Mouse (Mus musculus) intestine, embryonic 16.5 days (tissue): ENCODE measurements around the gene Bsdc1. TPM values are rescaled to one million over a fixed set of nuclear protein-coding genes. Genes with fewer than 3 reads are reported as not detected.
"Not testable (repeated sequence)": the region's sequence is repeated elsewhere in the genome, so short reads cannot be mapped to it uniquely, and the experiment has no call there.

Experiments used
- ATAC-seq: fragments of 200-750 bp; cut with Nextera tagmentation; 2 replicates; pipeline ENCODE4 v1.8.0; 2017; ENCODE audit warnings: moderate TSS enrichment, moderate library complexity
- H3K27ac ChIP-seq: fragments of 300-500 bp; sonication (generic); 2 replicates; pipeline ENCODE4 v1.5.1; 2014; ENCODE audit warnings: mild to moderate bottlenecking, low read length
- H3K27me3 ChIP-seq: fragments of 300-500 bp; sonication (generic); replicated peaks from 2 replicates; pipeline ENCODE4 v1.6.1; 2014; ENCODE audit warnings: low read length, control low read depth, mixed read lengths; ENCODE audit not compliant: control insufficient read depth, insufficient read depth
- H3K36me3 ChIP-seq: fragments of 300-500 bp; sonication (generic); 2 replicates; pipeline ENCODE4 v1.6.1; 2014; ENCODE audit warnings: low read length, control low read depth; ENCODE audit not compliant: control insufficient read depth, insufficient read depth
- H3K4me1 ChIP-seq: fragments of 300-500 bp; sonication (generic); 2 replicates; pipeline ENCODE4 v1.6.1; 2014; ENCODE audit warnings: low read length, control low read depth, mixed read lengths; ENCODE audit not compliant: control insufficient read depth, insufficient read depth
- H3K4me2 ChIP-seq: fragments of 300-500 bp; sonication (generic); 2 replicates; pipeline ENCODE4 v1.6.1; 2014; ENCODE audit warnings: low read depth, low read length, control low read depth
- H3K4me3 ChIP-seq: fragments of 300-500 bp; sonication (generic); 2 replicates; pipeline ENCODE4 v1.5.1; 2014; ENCODE audit warnings: mild to moderate bottlenecking, low read length
- H3K9ac ChIP-seq: fragments of 300-500 bp; sonication (generic); 2 replicates; pipeline ENCODE4 v1.6.1; 2014; ENCODE audit warnings: low read depth, low read length
- H3K9me3 ChIP-seq: fragments of 300-500 bp; sonication (generic); 2 replicates; pipeline ENCODE4 v1.6.1; 2016; ENCODE audit warnings: low read length, control low read depth; ENCODE audit not compliant: control insufficient read depth
- WGBS: fragments of 180-500 bp; shearing (Covaris S2); extraction: QIAGEN DNeasy Blood & Tissue Kit; methylation state at CpG from one replicate; pipeline ENCODE4 v1.1.7; 2014; 5-methylcytosine and 5-hydroxymethylcytosine counted together
- polyA plus RNA-seq: library from polyadenylated mRNA; unstranded; fragments of >200 nt; fragmentation: Nextera tagmentation; extraction: Ambion mirVana; gene quantifications from 2 replicates; pipeline ENCODE4 v1.2.1, GENCODE M21; 2015

The Bsdc1 gene
- polyA plus RNA-seq, 1 experiment from 2014 or later, result 24.5 TPM

DNA sequence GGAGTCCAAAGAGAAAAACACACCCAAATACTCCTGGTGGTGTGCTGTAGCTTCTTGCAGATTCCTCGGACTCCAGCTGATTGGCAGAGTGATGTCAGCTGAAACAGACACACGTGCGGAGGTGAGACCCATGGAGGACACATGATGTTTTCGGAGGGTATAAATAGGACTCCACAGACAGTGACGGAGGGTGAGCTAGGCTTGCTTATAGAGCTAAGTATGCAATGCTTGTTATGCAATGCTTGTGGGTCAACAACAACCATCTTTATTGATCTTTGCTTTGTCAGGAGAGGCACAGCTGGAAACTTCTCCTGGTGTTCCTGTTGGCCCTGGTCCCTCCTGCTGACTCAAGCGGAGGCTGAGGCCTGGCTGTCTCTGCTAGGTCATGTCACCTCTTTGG, 12.7 kb upstream of the Bsdc1 start:
- H3K36me3 ChIP-seq, result no peaks in the 10 kb centered on the region
- no peak overlapping the region for H3K4me2 ChIP-seq
- H3K27ac ChIP-seq, result no peak overlapping the region
- no peaks in the 10 kb centered on the region for H3K9me3 ChIP-seq
- ATAC-seq, result no peak
- no peak overlapping the region for H3K4me3 ChIP-seq
- H3K9ac ChIP-seq, result no peak overlapping the region
- H3K27me3 ChIP-seq, result no peaks in the 10 kb centered on the region
- no peaks in the 10 kb centered on the region for H3K4me1 ChIP-seq
- WGBS, result 91% methylated on average over 6 of the region's 6 CpGs

- no peaks in the 10 kb centered on the region for H3K36me3 ChIP-seq
- no peaks in the 10 kb centered on the region for H3K27me3 ChIP-seq
- H3K4me2 ChIP-seq, result no peak overlapping the region
- WGBS, result 80% methylated on average over 2 of the region's 2 CpGs
- no peaks in the 10 kb centered on the region for H3K9me3 ChIP-seq
- no peak overlapping the region for H3K4me3 ChIP-seq
- no peaks in the 10 kb centered on the region for H3K4me1 ChIP-seq
- H3K9ac ChIP-seq, result no peak overlapping the region
- no peak overlapping the region for H3K27ac ChIP-seq
- no peak for ATAC-seq
These were observed 10.5 kb upstream of the Bsdc1 start for GRCm38 (mm10) chr4:129450851-129451250.

DNA sequence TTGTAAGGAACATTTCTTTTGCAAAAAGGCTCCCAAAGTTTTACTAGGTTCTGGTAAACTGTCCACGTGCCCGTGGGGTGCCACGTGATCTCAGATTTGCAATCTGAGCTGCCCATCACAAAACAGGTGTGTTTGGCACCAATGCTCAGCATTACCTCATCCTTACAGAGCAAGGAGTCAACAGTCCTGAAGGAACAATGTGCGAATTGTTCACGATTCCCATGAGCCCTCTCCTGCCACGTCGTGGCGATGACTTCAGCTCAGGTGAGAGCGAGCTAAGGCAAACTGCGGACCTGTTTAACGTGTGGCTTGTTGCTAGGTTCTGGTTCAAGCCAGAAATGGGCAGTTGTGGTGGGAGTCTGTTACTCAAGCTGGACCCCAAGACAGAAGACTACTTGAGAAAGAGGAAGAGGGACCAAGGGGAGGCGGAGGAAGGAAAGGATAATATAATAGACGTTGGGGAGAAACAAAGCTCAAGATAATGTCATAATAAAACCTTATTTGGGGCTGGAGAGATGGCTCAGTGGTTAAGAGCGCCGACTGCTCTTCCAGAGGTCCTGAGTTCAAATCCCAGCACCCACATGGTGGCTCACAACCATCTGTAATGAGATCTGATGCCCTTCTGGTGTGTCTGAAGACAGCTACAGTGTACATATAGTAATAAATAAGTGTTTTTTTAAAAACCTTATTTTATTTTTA, 9.8 kb upstream of the Bsdc1 start:
- Histone ChIP-seq H3K27me3 (no peaks in the 10 kb centered on the region), H3K4me2 (no peak overlapping the region), H3K27ac (no peak overlapping the region), H3K9me3 (no peaks in the 10 kb centered on the region), H3K36me3 (no peaks in the 10 kb centered on the region), H3K4me1 (no peaks in the 10 kb centered on the region), H3K9ac (no peak overlapping the region), H3K4me3 (no peak overlapping the region)
- WGBS, result 81% methylated on average over 15 of the region's 15 CpGs
- no peak for ATAC-seq

DNA sequence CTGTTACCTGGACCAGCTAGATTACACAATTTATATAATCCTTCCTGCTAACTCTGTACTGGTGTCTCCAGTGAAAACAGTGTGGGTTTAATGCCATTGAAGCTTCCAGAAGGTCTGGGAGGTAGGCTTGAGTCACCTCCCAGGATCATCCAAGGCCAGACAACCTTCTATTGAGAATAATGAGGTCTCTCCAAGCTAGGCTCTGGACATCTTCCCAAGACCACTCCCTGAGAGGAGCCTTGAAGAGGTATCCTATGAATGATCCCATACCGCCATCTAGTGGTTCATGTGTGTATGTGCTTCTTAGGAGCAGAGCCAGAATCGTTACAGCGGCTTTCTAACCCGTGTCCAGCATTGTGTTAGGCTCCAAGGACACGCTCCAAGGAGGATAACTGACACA, 6.1 kb upstream of the Bsdc1 start:
- peak; percentile 88 for ATAC-seq
- no peak overlapping the region for H3K9ac ChIP-seq
- WGBS, result 5% methylated on average over 5 of the region's 5 CpGs
- H3K4me2 ChIP-seq, result no peak overlapping the region
- no peaks in the 10 kb centered on the region for H3K4me1 ChIP-seq
- H3K27ac ChIP-seq, result no peak overlapping the region
- no peaks in the 10 kb centered on the region for H3K36me3 ChIP-seq
- H3K4me3 ChIP-seq, result no peak overlapping the region
- no peaks in the 10 kb centered on the region for H3K9me3 ChIP-seq
- no peaks in the 10 kb centered on the region for H3K27me3 ChIP-seq

- H3K9me3 ChIP-seq, result no peaks in the 10 kb centered on the region
- no peak overlapping the region for H3K9ac ChIP-seq
- no peak for ATAC-seq
- H3K27me3 ChIP-seq, result no peaks in the 10 kb centered on the region
- no peaks in the 10 kb centered on the region for H3K36me3 ChIP-seq
- H3K4me2 ChIP-seq, result no peak overlapping the region
- no peaks in the 10 kb centered on the region for H3K4me1 ChIP-seq
- no peak overlapping the region for H3K4me3 ChIP-seq
- H3K27ac ChIP-seq, result no peak overlapping the region
- 54% methylated on average over 5 of the region's 5 CpGs for WGBS
These were observed 5.3 kb upstream of the Bsdc1 start for GRCm38 (mm10) chr4:129456126-129456525.

DNA sequence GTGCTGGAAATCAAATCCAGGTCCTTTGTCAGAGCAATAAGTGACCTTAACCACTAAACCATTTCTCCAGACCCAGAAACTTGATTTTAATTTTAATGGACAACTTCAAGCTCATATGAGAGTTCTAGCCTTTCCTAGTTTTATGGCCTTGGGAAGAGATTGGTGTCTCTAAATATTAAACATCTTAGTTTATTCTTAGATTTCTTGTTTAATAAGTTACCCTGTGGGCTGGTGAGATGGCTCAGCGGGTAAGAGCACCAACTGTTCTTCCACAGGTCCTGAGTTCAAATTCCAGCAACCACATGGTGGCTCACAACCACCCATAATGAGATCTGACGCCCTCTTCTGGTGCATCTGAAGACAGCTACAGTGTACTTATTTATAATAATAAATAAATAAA, 4.1 kb upstream of the Bsdc1 start:
- H3K36me3 ChIP-seq, H3K4me3 ChIP-seq, H3K27ac ChIP-seq, H3K27me3 ChIP-seq, H3K4me2 ChIP-seq, ATAC-seq, H3K4me1 ChIP-seq, H3K9ac ChIP-seq, H3K9me3 ChIP-seq: not testable (repeated sequence)
- WGBS, result 81% methylated on average over 2 of the region's 2 CpGs

- WGBS, result 75% methylated on average over 3 of the region's 3 CpGs
- peaks cover 9% of the 10 kb centered on the region for H3K4me1 ChIP-seq
- ATAC-seq, result no peak
- no peaks in the 10 kb centered on the region for H3K36me3 ChIP-seq
- H3K27me3 ChIP-seq, result no peaks in the 10 kb centered on the region
- no peak overlapping the region for H3K27ac ChIP-seq
- H3K4me3 ChIP-seq, result no peak overlapping the region
- H3K9ac ChIP-seq, result no peak overlapping the region
- no peak overlapping the region for H3K4me2 ChIP-seq
- H3K9me3 ChIP-seq, result no peaks in the 10 kb centered on the region
These were observed 1.7 kb upstream of the Bsdc1 start for GRCm38 (mm10) chr4:129459726-129460125.

GRCm38 (mm10) chr4:129460827-129461182, 576 bp upstream of the Bsdc1 start:
- Histone ChIP-seq H3K9me3 (no peaks in the 10 kb centered on the region), H3K27ac (peak overlapping the region; percentile 84), H3K4me3 (peak overlapping the region; percentile 47), H3K27me3 (no peaks in the 10 kb centered on the region), H3K9ac (peak overlapping the region; percentile 69), H3K36me3 (no peaks in the 10 kb centered on the region), H3K4me1 (peaks cover 9% of the 10 kb centered on the region), H3K4me2 (peak overlapping the region; percentile 73)
- WGBS, result 0% methylated on average over 4 of the region's 4 CpGs
- peak; percentile 24 for ATAC-seq

GRCm38 (mm10) chr4:129462118-129462517, 737 bp downstream of the Bsdc1 start:
- Histone ChIP-seq H3K27ac (0 out of 2 replicates have a peak overlapping the region, but pooled peaks have one; percentile 45), H3K4me2 (peak overlapping the region; percentile 84), H3K9me3 (no peaks in the 10 kb centered on the region), H3K4me1 (peaks cover 9% of the 10 kb centered on the region), H3K27me3 (no peaks in the 10 kb centered on the region), H3K9ac (peak overlapping the region; percentile 82), H3K4me3 (peak overlapping the region; percentile 88), H3K36me3 (no peaks in the 10 kb centered on the region)
- no peak for ATAC-seq
- WGBS, result 42% methylated on average over 3 of the region's 3 CpGs
